Mouse (Mus musculus): ENCODE measurements at regions not wholly inside any gene's neighbourhood (a gene's known extent, or its start where the extent isn't known, plus 50 kb on each side); places are given as distances from the start of the nearest gene placed in this dataset.

DNA sequence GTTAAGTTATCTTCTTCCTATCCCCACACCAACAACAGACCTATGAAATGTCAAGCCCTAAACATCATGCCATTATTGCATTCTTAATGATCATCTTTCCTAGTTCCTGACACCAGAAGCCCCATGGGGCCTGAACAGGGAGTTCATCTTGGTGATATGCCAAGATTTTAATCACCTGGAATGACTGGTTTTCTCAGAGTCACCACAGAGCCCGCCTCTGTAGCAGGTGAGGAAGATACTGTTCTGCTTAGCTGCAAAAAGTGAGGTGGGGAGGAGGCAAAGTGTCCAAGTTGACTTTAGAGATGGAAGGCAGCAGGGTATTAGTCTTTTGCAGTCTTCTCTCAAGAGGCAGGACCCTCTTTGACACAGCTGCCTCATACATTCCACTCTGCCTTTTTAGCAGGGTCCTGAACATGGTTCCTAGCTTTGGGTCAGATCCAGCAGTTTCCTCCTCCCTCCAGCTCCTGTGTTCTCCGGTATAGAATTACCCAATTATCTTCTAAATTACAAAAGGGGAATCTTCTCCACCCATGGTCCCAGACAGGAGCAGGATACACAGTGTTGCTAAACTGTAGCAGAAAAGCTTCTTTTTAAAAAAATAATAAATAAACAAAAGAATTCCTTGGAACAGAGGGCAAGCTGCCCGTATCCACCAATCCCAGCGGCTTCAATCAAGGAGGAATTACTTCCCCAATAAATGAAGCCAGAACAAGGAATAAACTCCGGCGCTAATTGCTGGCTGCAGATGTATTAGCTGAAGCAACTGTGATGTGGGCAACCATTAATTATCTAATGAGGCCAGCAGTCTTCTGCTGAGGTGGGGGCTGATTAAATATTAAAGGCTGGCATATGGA is 896.8 kb downstream of the Tmem114 start:
- DNase-seq (ENCODE audit: inconsistent age in 2 of 2, low spot score in 1 of 2) = no peak

DNA sequence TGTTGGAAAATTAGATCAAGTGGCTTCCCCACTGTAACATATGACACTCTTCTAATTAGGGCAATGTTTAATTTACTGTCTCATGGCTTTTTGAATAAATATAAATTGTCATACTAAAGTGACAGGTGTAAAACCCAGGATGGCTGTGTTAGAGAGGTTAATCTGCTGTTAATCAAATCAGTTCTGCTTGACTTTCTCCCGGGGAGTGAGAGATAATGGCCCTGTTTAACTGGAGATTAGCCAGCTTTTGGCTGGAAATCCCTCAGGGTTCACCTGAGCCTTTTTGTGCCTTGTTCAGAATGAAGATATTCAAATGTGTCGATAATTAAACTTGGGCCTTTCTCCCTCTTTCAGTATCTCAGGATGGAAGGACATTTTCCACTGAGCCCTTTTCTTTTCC is 906.2 kb downstream of the Tmem114 start:
- no peak for DNase-seq (ENCODE audit: inconsistent age in 2 of 2, low spot score in 1 of 2)
